Mouse (Mus musculus) forebrain, embryonic 15.5 days (tissue): ENCODE data around the gene Mgll. TPM values are rescaled to one million over a fixed set of nuclear protein-coding genes. Genes with fewer than 3 reads are reported as not detected.

Source experiments
- ATAC-seq: fragments of 200-750 bp; cut with Nextera tagmentation; replicated peaks from 2 replicates; pipeline ENCODE4 v1.8.0; 2017; ENCODE audit warnings: mild to moderate bottlenecking, moderate TSS enrichment, moderate library complexity
- H3K27ac ChIP-seq: fragments of 300-500 bp; sonication (generic); replicated peaks from 2 replicates; pipeline ENCODE4 v1.5.1; 2015; ENCODE audit warnings: mild to moderate bottlenecking, inconsistent platforms
- H3K27me3 ChIP-seq: fragments of 300-500 bp; sonication (generic); 2 replicates; pipeline ENCODE4 v1.6.1; 2015; ENCODE audit warnings: inconsistent platforms
- H3K36me3 ChIP-seq: fragments of 300-500 bp; sonication (generic); 2 replicates; pipeline ENCODE4 v1.6.1; 2015; ENCODE audit warnings: mild to moderate bottlenecking, inconsistent platforms
- H3K4me1 ChIP-seq: fragments of 300-500 bp; sonication (generic); 2 replicates; pipeline ENCODE4 v1.6.1; 2015; ENCODE audit warnings: inconsistent platforms
- H3K4me2 ChIP-seq: fragments of 300-500 bp; sonication (generic); replicated peaks from 2 replicates; pipeline ENCODE4 v1.6.1; 2015; ENCODE audit warnings: mild to moderate bottlenecking, inconsistent platforms
- H3K4me3 ChIP-seq: fragments of 300-500 bp; sonication (generic); 2 replicates; pipeline ENCODE4 v1.5.1; 2015; ENCODE audit warnings: mild to moderate bottlenecking, inconsistent platforms
- H3K9ac ChIP-seq: fragments of 300-500 bp; sonication (generic); replicated peaks from 2 replicates; pipeline ENCODE4 v1.6.1; 2015; ENCODE audit warnings: mild to moderate bottlenecking, inconsistent platforms
- H3K9me3 ChIP-seq: fragments of 300-500 bp; sonication (generic); 2 replicates; pipeline ENCODE4 v1.6.1; 2016; ENCODE audit warnings: inconsistent platforms
- WGBS: fragments of 180-500 bp; shearing (Covaris S2); methylation state at CpG from one replicate; pipeline ENCODE4 v1.1.7; 2015; ENCODE audit warnings: mixed read lengths; 5-methylcytosine and 5-hydroxymethylcytosine counted together
- polyA plus RNA-seq: library from polyadenylated mRNA; unstranded; fragments of >200 nt; fragmentation: Nextera tagmentation; extraction: Ambion mirVana; gene quantifications from 2 replicates; pipeline ENCODE4 v1.2.1, GENCODE M21; 2015

Mgll gene
- polyA plus RNA-seq = 24.9 and 25.0 TPM in 2 replicates

DNA sequence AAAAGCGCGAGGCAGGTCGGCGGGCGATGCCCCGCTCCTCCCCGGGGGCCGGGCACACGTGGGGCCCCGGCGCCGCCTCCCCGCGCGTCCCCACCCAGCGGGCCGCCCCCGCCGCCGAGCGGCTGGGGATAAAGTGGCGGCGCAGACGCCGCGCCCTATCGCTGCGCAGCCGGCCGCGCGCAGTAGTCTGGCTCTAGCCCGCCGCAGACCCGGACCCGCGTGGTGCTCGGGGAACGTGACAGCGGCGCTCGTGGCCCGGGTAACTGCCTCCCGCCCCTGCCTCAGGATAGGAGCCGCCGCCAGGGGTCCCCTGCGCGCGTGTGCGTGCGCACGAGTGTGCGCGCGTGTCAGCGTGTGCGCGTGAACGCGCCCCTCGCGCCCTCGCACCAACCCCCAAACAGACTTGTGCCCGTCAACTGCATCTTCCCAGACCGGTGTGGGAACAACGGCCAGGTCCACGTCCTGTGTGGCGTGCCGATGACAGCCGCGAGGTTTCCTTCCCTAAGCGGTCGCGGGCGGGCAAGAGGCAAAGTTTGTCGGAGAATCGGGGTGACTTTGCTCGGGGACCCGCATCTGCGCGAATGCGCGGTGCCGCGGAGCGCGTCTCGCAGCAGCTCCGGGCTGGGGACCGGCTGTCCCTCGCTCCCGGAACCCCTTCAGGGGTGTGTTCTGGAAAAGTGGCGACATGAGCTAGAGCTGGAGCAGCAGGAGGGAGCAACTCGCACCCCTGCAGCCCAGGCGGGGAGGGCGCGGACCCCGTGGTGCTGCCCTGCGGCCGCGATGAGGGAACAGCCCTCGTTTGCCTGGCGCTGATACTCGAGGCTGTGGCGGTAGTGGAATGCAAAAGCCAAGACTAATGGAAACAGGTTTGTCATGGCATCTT lies at the start of gene Mgll:
TSS of gene Mgll (plus strand) at position 100 of the 883 bp plus-strand sequence.
- H3K9me3 ChIP-seq = no peaks in the 10 kb centered on the region
- no peaks in the 10 kb centered on the region for H3K36me3 ChIP-seq
- peak within 1 kb of the TSS; percentile 65 for H3K4me3 ChIP-seq
- H3K9ac ChIP-seq = peak within 1 kb of the TSS; percentile 56
- H3K27ac ChIP-seq = peak within 1 kb of the TSS; percentile 60
- H3K4me2 ChIP-seq = peak within 1 kb of the TSS; percentile 95
- peaks cover 13% of the 10 kb centered on the region; the same call in 1 of the 2 replicates for H3K27me3 ChIP-seq
- peak; percentile 92 for ATAC-seq
- under 1% methylated on average over 95 of the region's 105 CpGs for WGBS
- H3K4me1 ChIP-seq = peaks cover 12% of the 10 kb centered on the region

DNA sequence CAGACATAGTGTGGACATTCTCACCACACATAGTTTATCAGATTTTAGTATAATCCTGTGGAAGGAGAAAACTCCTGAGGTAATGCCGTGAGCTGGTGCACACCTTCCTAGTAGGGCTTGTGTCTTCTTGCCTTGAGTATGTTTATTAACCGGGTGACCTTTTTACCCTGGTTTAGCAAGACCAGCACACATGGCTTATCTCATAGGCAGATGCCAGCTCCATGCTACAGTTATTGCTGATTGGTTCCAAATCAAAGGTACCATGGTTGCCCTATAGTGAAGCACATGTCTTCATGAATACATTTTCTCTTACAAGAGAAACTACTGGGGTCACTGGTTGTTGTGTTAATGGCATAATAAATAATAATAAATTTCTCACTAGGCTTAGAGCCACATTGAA lies 48.4 kb upstream of the Mgll start:
- H3K9me3 ChIP-seq = no peaks in the 10 kb centered on the region
- no peak overlapping the region for H3K9ac ChIP-seq
- no peaks in the 10 kb centered on the region for H3K4me1 ChIP-seq
- H3K27me3 ChIP-seq = no peaks in the 10 kb centered on the region
- 96% methylated on average over 2 of the region's 2 CpGs for WGBS
- no peak overlapping the region for H3K4me2 ChIP-seq
- H3K27ac ChIP-seq = no peak overlapping the region
- no peaks in the 10 kb centered on the region for H3K36me3 ChIP-seq
- no peak overlapping the region for H3K4me3 ChIP-seq
- no peak for ATAC-seq

DNA sequence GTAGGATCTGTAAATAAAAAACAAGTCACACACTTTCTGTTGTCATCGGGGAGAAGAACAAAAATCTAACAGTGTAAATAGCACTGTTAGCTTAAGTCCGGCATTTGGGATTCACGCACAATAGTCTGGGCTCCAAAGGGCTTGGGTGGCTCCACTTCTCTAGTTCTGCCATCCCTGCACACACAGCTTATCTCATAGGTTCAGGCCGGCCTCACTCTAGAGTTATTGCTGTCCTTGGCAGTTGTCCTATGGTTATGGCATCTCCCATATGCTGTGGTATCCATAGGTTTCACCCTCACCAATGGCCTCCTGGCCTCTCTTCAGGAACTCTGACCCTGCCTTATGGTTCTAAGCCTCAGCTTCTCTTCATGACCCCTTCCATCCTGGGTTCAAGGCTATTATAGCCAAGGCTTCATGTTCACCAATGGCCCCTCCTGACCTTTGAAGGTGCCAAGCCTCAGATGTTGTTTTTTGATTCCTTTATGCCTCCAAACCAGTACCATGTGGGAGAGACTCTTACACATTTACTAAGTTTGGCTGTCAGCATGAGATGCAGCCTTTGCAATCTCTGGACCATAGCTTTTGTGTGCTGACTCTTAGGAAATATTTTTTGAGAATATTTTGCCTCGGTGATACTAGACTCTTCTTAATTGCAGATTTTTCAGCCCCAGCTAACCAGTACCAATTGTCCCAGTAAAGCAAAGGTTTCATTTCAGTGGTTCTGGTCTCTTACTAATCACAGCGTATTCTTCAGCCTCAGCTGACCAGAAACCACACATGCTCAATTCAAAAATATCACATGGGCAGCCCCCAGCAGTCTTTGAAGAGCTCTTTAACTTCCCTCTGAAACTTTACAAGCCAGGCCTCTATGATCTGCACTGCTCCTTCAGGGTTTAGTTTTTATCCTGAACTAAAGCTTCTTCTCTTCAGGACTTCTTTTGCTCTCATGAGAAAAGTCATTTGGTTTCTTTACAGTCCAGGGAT lies 47.2 kb upstream of the Mgll start:
- WGBS = 92% methylated on average over 6 of the region's 6 CpGs
- no peak overlapping the region for H3K27ac ChIP-seq
- H3K4me3 ChIP-seq = no peak overlapping the region
- no peaks in the 10 kb centered on the region for H3K27me3 ChIP-seq
- no peaks in the 10 kb centered on the region for H3K36me3 ChIP-seq
- H3K9ac ChIP-seq = no peak overlapping the region
- H3K4me2 ChIP-seq = no peak overlapping the region
- H3K4me1 ChIP-seq = no peaks in the 10 kb centered on the region
- ATAC-seq = no peak
- H3K9me3 ChIP-seq = no peaks in the 10 kb centered on the region

DNA sequence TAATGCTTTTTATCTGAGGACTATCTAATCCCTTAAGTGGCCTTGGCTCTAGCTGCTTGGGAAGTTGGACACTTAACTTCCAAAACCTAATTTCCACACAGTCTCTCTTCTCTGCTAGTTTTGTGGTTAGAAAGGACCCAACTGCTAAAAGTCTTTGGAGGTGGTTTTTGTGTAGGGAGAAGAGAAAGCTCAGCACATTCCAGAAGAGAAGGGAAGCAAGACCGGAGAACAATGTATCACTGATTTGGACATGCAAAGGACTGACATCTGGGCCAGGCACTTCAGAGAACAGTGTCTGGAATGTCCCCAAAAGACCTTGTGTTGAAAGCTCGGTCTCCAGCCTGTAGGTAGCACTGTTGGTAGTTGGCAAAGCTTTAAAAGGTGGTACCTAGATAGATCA lies 46.5 kb upstream of the Mgll start:
- H3K4me1 ChIP-seq = 0 out of 2 replicates have a peak, but pooled peaks cover 3% of the 10 kb centered on the region
- 72% methylated on average over 2 of the region's 2 CpGs for WGBS
- H3K4me2 ChIP-seq = no peak overlapping the region
- H3K27me3 ChIP-seq = no peaks in the 10 kb centered on the region
- no peaks in the 10 kb centered on the region for H3K9me3 ChIP-seq
- no peak for ATAC-seq
- H3K9ac ChIP-seq = no peak overlapping the region
- no peak overlapping the region for H3K27ac ChIP-seq
- H3K4me3 ChIP-seq = no peak overlapping the region
- no peaks in the 10 kb centered on the region for H3K36me3 ChIP-seq

DNA sequence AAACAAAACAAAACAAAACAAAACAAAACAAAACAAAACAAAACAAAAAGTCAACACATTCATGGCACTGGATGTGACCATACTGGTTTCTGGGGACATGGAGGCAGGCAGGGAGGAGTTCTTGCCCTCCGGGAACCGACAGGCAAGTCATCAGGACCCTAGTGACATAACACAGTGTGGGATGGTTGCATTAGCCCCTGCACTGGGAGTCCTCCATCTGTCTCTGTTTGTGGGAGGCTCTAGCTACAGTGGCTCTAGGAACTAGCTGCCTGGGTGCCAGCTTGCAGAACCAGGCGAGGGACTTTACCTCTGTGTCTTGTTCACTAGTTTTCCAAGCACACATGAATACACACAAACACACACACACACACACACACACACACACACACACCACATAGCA lies 43.2 kb upstream of the Mgll start:
- H3K36me3 ChIP-seq = no peaks in the 10 kb centered on the region
- H3K9ac ChIP-seq = no peak overlapping the region
- no peaks in the 10 kb centered on the region for H3K27me3 ChIP-seq
- 82% methylated on average over 3 of the region's 3 CpGs for WGBS
- peaks cover 16% of the 10 kb centered on the region for H3K4me1 ChIP-seq
- no peak for ATAC-seq
- no peak overlapping the region for H3K4me3 ChIP-seq
- no peak overlapping the region for H3K4me2 ChIP-seq
- H3K27ac ChIP-seq = no peak overlapping the region
- no peaks in the 10 kb centered on the region for H3K9me3 ChIP-seq

DNA sequence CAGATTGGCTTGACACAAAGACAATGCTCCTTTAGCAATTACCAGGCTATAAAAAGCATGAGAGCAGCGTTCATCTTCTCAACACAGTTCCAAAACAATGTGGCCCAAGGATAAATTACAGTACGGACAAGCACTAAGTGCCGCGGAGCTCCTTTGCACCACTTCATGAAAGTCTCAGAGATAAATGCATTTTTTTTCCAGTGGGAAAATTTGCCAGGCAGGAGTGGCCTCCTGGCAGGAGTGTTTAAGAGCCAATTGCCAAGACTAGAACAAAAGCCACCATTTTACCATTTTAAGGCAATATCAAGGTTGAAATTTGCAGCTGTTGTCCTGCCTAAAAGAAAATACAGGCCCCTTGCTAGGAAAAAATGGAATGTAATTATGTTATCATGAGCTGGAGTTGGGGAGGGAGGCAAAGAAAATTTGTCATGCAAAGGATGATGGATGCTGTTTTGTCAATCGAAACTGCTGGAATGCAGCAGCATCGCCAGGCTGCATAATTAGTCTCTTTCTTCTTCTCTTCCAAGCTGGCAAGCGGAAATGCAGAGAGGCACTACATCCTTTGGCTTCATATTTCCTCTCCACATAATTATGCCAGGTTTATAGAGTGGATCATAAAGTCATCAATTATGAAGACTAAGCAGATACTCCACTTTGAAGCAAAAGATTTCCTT lies 40.7 kb upstream of the Mgll start:
- H3K9me3 ChIP-seq = no peaks in the 10 kb centered on the region
- no peaks in the 10 kb centered on the region for H3K27me3 ChIP-seq
- 16% methylated on average over 7 of the region's 7 CpGs for WGBS
- ATAC-seq = no peak
- no peak overlapping the region for H3K9ac ChIP-seq
- H3K36me3 ChIP-seq = no peaks in the 10 kb centered on the region
- H3K4me1 ChIP-seq = peaks cover 16% of the 10 kb centered on the region
- no peak overlapping the region for H3K4me2 ChIP-seq
- H3K4me3 ChIP-seq = no peak overlapping the region
- H3K27ac ChIP-seq = peak overlapping the region; percentile 63

DNA sequence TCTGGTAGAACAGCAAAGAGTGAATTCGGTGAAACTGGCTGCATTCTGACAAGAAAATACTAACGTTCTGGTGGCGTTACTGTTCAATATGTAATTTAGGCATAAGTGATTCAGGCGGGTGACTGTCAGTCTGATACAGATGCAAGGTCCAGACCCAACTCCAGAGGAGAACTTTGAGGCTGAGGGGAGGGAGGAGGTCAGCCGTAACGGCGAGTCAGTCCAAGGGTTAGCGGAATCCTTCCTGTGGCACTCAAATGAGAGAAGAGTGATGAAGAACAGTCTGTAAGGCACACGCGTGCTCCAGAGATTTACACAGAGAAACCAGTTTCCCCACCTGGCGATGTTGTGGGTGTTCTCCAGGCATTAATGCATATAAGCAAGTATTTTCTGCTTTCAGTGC lies 36.0 kb upstream of the Mgll start:
- Histone ChIP-seq H3K27ac (no peak overlapping the region), H3K4me2 (no peak overlapping the region), H3K27me3 (no peaks in the 10 kb centered on the region), H3K9ac (no peak overlapping the region), H3K36me3 (no peaks in the 10 kb centered on the region), H3K4me3 (no peak overlapping the region), H3K4me1 (peaks cover 10% of the 10 kb centered on the region), H3K9me3 (no peaks in the 10 kb centered on the region)
- 92% methylated on average over 11 of the region's 11 CpGs for WGBS
- ATAC-seq = no peak

DNA sequence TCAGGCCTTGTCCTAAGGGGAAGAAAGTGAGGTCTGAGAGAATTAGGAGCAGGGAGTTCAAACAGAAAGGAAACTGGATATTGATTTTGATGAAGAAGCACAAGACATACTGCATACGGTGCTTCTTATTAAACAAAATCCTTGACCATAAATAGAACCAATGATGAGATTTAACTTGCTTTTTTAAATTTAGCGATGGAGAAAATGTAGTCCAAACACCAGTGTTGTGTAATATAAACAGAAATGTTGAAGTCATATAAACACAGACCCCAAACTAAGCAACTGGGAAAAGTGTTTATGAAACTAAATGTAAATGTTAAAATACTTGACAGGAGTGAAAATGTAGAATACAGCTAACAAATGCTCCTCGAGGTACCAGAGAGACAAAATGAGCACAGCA lies 35.5 kb upstream of the Mgll start:
- Histone ChIP-seq H3K4me2 (no peak overlapping the region), H3K27ac (no peak overlapping the region), H3K9ac (no peak overlapping the region), H3K36me3 (no peaks in the 10 kb centered on the region), H3K4me3 (no peak overlapping the region), H3K9me3 (no peaks in the 10 kb centered on the region), H3K27me3 (no peaks in the 10 kb centered on the region), H3K4me1 (peaks cover 4% of the 10 kb centered on the region)
- no peak for ATAC-seq
- WGBS = 75% methylated on average over 3 of the region's 3 CpGs

DNA sequence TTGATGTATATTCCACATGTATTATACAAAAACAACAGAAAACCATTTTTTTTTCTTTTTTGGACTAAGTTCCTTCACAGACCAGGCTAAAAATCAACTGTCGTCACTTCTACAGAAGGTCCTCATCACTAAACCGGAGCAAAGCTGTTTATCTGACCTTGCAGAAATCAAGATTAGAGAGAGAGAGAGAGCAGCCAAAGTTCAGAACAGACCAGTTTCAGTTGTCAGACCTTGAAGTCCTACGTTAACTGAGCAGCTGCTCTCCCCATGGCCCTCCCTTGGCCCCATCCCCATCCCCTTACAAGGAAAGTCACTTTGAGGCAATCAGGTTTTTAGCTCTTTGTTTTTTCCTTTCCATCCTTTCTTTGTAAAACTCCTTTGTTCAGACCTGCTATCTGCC lies 34.0 kb upstream of the Mgll start:
- H3K36me3 ChIP-seq = no peaks in the 10 kb centered on the region
- no peak overlapping the region for H3K4me3 ChIP-seq
- H3K27me3 ChIP-seq = no peaks in the 10 kb centered on the region
- H3K4me2 ChIP-seq = no peak overlapping the region
- WGBS = 83% methylated on average over 3 of the region's 3 CpGs
- no peak for ATAC-seq
- no peak overlapping the region for H3K27ac ChIP-seq
- H3K9me3 ChIP-seq = no peaks in the 10 kb centered on the region
- H3K9ac ChIP-seq = no peak overlapping the region
- no peaks in the 10 kb centered on the region for H3K4me1 ChIP-seq

DNA sequence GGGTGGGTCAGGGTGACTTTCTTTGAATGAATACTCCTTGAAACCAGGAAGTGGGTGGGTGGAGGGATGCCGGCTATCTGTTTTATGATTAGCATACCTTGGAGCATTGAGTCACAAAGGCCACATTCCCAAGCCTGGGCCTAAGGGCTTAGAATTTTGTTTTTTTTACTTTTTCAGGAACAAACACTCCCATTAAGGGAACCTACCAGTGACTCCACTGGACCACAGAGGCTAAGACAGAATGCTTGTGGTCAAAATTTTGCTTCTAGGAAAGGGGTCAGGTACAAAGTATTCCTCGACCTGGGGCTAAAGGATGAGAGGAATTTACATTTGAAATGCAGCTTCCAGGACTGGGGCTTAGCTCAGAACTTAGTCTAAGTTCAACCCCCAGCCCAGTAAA lies 32.9 kb upstream of the Mgll start:
- ATAC-seq = no peak
- H3K4me2 ChIP-seq = no peak overlapping the region
- H3K4me3 ChIP-seq = no peak overlapping the region
- H3K27ac ChIP-seq = no peak overlapping the region
- no peaks in the 10 kb centered on the region for H3K4me1 ChIP-seq
- H3K27me3 ChIP-seq = no peaks in the 10 kb centered on the region
- no peaks in the 10 kb centered on the region for H3K9me3 ChIP-seq
- H3K9ac ChIP-seq = no peak overlapping the region
- H3K36me3 ChIP-seq = no peaks in the 10 kb centered on the region
- WGBS = 88% methylated on average over 2 of the region's 2 CpGs

DNA sequence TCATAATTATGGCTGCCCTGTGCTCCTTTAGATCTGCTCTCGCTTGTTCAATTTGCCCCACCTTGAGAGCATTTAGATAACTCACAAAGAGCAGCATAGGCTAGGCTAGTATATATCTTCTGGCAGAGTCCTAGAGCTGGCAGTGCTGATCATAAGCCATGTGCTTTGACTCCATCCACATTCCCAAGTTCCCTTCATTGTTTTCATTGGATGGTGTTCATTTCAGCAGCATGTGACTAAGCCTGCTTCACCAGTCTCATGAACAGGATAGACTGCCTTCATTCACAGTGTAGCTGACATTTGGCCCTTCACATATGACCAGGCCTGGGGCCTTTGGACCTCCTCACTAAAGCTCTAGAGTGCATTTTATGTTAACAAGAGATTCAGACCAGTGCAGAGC lies 21.3 kb upstream of the Mgll start:
- Histone ChIP-seq H3K9me3 (no peaks in the 10 kb centered on the region), H3K27ac (no peak overlapping the region), H3K4me3 (no peak overlapping the region), H3K9ac (no peak overlapping the region), H3K4me2 (no peak overlapping the region), H3K36me3 (no peaks in the 10 kb centered on the region), H3K4me1 (0 out of 2 replicates have a peak, but pooled peaks cover 3% of the 10 kb centered on the region), H3K27me3 (no peaks in the 10 kb centered on the region)
- WGBS = 100% methylated on average over 1 of the region's 1 CpGs
- ATAC-seq = no peak
